Mouse (Mus musculus): ENCODE measurements around the gene Axin2. TPM values are rescaled to one million over a fixed set of nuclear protein-coding genes. Genes with fewer than 3 reads are reported as not detected.

The Axin2 gene
- polyA plus RNA-seq, 1 experiment = 4.9 TPM

GRCm38 (mm10) chr11:108928096-108928495, 7.9 kb downstream of the Axin2 start:
- no peak for TF ChIP-seq POLR2A (IDR thresholded peaks at IDR 0.05; ENCODE audit: low read depth, low read length)
- no peak for TF ChIP-seq CTCF (IDR thresholded peaks at IDR 0.05; ENCODE audit: extremely low read depth, insufficient read depth, insufficient read length, insufficient replicate concordance)
- Histone ChIP-seq H3K4me1 (ENCODE audit: control insufficient read depth, insufficient read depth, insufficient read length) (peaks cover under 1% of the 10 kb centered on the region; the same call in 1 of the 2 replicates), H3K27me3 (ENCODE audit: control insufficient read depth, insufficient read depth, low read length) (no peaks in the 10 kb centered on the region), H3K27ac (ENCODE audit: insufficient read depth, low read length) (no peak overlapping the region), H3K36me3 (ENCODE audit: control insufficient read depth, insufficient read depth, low read length) (no peaks in the 10 kb centered on the region), H3K4me3 (ENCODE audit: extremely low read depth, insufficient read depth, insufficient read length) (no peak overlapping the region)
- DNase-seq (ENCODE audit: low read depth in 1 of 2, low spot score in 2 of 2) = no peak
- WGBS = 69% methylated on average over 8 of the region's 8 CpGs

- H3K27me3 ChIP-seq (ENCODE audit: control insufficient read depth, insufficient read depth, low read length) = no peaks in the 10 kb centered on the region
- WGBS = 66% methylated on average over 7 of the region's 7 CpGs
- TF ChIP-seq POLR2A (IDR thresholded peaks at IDR 0.05; ENCODE audit: low read depth, low read length) (no peak), CTCF (IDR thresholded peaks at IDR 0.05; ENCODE audit: extremely low read depth, insufficient read depth, insufficient read length, insufficient replicate concordance) (no peak)
- no peaks in the 10 kb centered on the region for H3K36me3 ChIP-seq (ENCODE audit: control insufficient read depth, insufficient read depth, low read length)
- no peaks in the 10 kb centered on the region; the same call in 1 of the 2 replicates for H3K4me1 ChIP-seq (ENCODE audit: control insufficient read depth, insufficient read depth, insufficient read length)
- H3K27ac ChIP-seq (ENCODE audit: insufficient read depth, low read length) = no peak overlapping the region
- H3K4me3 ChIP-seq (ENCODE audit: extremely low read depth, insufficient read depth, insufficient read length) = no peak overlapping the region
- no peak for DNase-seq (ENCODE audit: low read depth in 1 of 2, low spot score in 2 of 2)
Measured at GRCm38 (mm10) chr11:108928752-108929151, 8.6 kb downstream of the Axin2 start.

DNA sequence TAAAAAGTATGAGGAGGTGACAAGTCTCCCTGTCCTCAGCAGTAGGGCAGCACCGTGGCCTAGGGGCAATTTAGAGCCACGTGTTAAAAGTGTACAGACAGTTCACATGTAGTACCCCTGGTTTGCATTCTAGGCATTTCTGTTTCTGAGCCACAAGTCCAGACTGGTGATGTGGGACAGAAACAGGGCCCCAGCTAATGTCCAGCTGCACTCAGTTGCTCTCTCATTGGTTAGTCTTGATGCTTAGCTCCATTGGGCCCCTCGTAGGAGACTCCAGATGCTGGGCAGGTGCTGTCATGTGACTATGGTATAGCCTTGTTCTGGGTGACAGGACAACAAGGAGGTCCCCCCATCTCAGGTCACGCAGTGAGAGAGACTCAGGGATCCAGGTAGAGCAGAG, 9.0 kb downstream of the Axin2 start:
- Histone ChIP-seq H3K27me3 (ENCODE audit: control insufficient read depth, insufficient read depth, low read length) (no peaks in the 10 kb centered on the region), H3K36me3 (ENCODE audit: control insufficient read depth, insufficient read depth, low read length) (no peaks in the 10 kb centered on the region), H3K4me3 (ENCODE audit: extremely low read depth, insufficient read depth, insufficient read length) (no peak overlapping the region), H3K4me1 (ENCODE audit: control insufficient read depth, insufficient read depth, insufficient read length) (no peaks in the 10 kb centered on the region; the same call in 1 of the 2 replicates), H3K27ac (ENCODE audit: insufficient read depth, low read length) (no peak overlapping the region)
- 71% methylated on average over 4 of the region's 4 CpGs for WGBS
- DNase-seq (ENCODE audit: low read depth in 1 of 2, low spot score in 2 of 2) = no peak
- TF ChIP-seq POLR2A (IDR thresholded peaks at IDR 0.05; ENCODE audit: low read depth, low read length) = no peak
- TF ChIP-seq CTCF (IDR thresholded peaks at IDR 0.05; ENCODE audit: extremely low read depth, insufficient read depth, insufficient read length, insufficient replicate concordance) = no peak

DNA sequence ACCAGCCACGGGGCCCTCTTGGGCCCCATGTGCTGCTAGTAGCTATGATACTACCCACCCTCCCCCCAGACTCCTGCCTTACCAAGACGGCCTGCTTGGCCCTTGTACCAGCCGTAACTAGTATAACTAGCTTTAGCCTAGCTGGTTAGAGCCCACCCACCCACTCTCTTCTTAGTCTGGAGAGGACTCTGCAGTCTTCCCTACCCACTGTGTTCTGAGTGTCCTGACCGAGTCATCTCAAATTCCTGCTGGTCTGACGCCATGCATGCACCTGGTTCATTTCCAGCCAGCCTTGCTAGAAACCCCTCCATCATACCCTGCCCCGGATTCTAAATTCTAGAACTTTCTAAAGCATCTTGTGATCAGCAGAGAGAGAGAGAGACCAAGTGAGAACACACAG, 9.6 kb downstream of the Axin2 start:
- no peak for TF ChIP-seq POLR2A (IDR thresholded peaks at IDR 0.05; ENCODE audit: low read depth, low read length)
- no peak for TF ChIP-seq CTCF (IDR thresholded peaks at IDR 0.05; ENCODE audit: extremely low read depth, insufficient read depth, insufficient read length, insufficient replicate concordance)
- no peak for DNase-seq (ENCODE audit: low read depth in 1 of 2, low spot score in 2 of 2)
- H3K4me3 ChIP-seq (ENCODE audit: extremely low read depth, insufficient read depth, insufficient read length) = no peak overlapping the region
- no peak overlapping the region for H3K27ac ChIP-seq (ENCODE audit: insufficient read depth, low read length)
- H3K4me1 ChIP-seq (ENCODE audit: control insufficient read depth, insufficient read depth, insufficient read length) = no peaks in the 10 kb centered on the region; the same call in 1 of the 2 replicates
- H3K27me3 ChIP-seq (ENCODE audit: control insufficient read depth, insufficient read depth, low read length) = no peaks in the 10 kb centered on the region
- WGBS = 85% methylated on average over 6 of the region's 6 CpGs
- H3K36me3 ChIP-seq (ENCODE audit: control insufficient read depth, insufficient read depth, low read length) = 0 out of 2 replicates have a peak, but pooled peaks cover 1% of the 10 kb centered on the region

- Histone ChIP-seq H3K27me3 (ENCODE audit: control insufficient read depth, insufficient read depth, low read length) (no peaks in the 10 kb centered on the region), H3K4me3 (ENCODE audit: extremely low read depth, insufficient read depth, insufficient read length) (no peak overlapping the region), H3K4me1 (ENCODE audit: control insufficient read depth, insufficient read depth, insufficient read length) (no peaks in the 10 kb centered on the region; the same call in 1 of the 2 replicates), H3K27ac (ENCODE audit: insufficient read depth, low read length) (no peak overlapping the region), H3K36me3 (ENCODE audit: control insufficient read depth, insufficient read depth, low read length) (0 out of 2 replicates have a peak, but pooled peaks cover 1% of the 10 kb centered on the region)
- TF ChIP-seq POLR2A (IDR thresholded peaks at IDR 0.05; ENCODE audit: low read depth, low read length) (no peak), CTCF (IDR thresholded peaks at IDR 0.05; ENCODE audit: extremely low read depth, insufficient read depth, insufficient read length, insufficient replicate concordance) (no peak)
- WGBS = 63% methylated on average over 3 of the region's 3 CpGs
- DNase-seq (ENCODE audit: low read depth in 1 of 2, low spot score in 2 of 2) = no peak
Measured at GRCm38 (mm10) chr11:108930612-108931011, 10.5 kb downstream of the Axin2 start.

- Histone ChIP-seq H3K4me3 (ENCODE audit: extremely low read depth, insufficient read depth, insufficient read length) (no peak overlapping the region), H3K27ac (ENCODE audit: insufficient read depth, low read length) (no peak overlapping the region), H3K4me1 (ENCODE audit: control insufficient read depth, insufficient read depth, insufficient read length) (no peaks in the 10 kb centered on the region), H3K27me3 (ENCODE audit: control insufficient read depth, insufficient read depth, low read length) (no peaks in the 10 kb centered on the region), H3K36me3 (ENCODE audit: control insufficient read depth, insufficient read depth, low read length) (0 out of 2 replicates have a peak, but pooled peaks cover 1% of the 10 kb centered on the region)
- no peak for TF ChIP-seq CTCF (IDR thresholded peaks at IDR 0.05; ENCODE audit: extremely low read depth, insufficient read depth, insufficient read length, insufficient replicate concordance)
- no peak for TF ChIP-seq POLR2A (IDR thresholded peaks at IDR 0.05; ENCODE audit: low read depth, low read length)
- DNase-seq (ENCODE audit: low read depth in 1 of 2, low spot score in 2 of 2) = no peak
- WGBS = 91% methylated on average over 9 of the region's 9 CpGs
Measured at GRCm38 (mm10) chr11:108933835-108934234, 13.7 kb downstream of the Axin2 start.

GRCm38 (mm10) chr11:108935128-108935868, 15.1 kb downstream of the Axin2 start:
- no peak overlapping the region for H3K4me3 ChIP-seq (ENCODE audit: extremely low read depth, insufficient read depth, insufficient read length)
- TF ChIP-seq POLR2A (IDR thresholded peaks at IDR 0.05; ENCODE audit: low read depth, low read length) = no peak
- TF ChIP-seq CTCF (IDR thresholded peaks at IDR 0.05; ENCODE audit: extremely low read depth, insufficient read depth, insufficient read length, insufficient replicate concordance) = no peak
- H3K27me3 ChIP-seq (ENCODE audit: control insufficient read depth, insufficient read depth, low read length) = no peaks in the 10 kb centered on the region
- H3K36me3 ChIP-seq (ENCODE audit: control insufficient read depth, insufficient read depth, low read length) = 0 out of 2 replicates have a peak, but pooled peaks cover 1% of the 10 kb centered on the region
- H3K4me1 ChIP-seq (ENCODE audit: control insufficient read depth, insufficient read depth, insufficient read length) = no peaks in the 10 kb centered on the region
- H3K27ac ChIP-seq (ENCODE audit: insufficient read depth, low read length) = no peak overlapping the region
- no peak for DNase-seq (ENCODE audit: low read depth in 1 of 2, low spot score in 2 of 2)
- WGBS = 90% methylated on average over 18 of the region's 18 CpGs

Data from spleen, adult 2 months (tissue).